Mouse (Mus musculus): ENCODE results near the gene Mgmt. TPM values are rescaled to one million over a fixed set of nuclear protein-coding genes. Genes with fewer than 3 reads are reported as not detected.

Gene Mgmt
- polyA plus RNA-seq, 1 experiment from 2014 or later = 6.5 TPM

GRCm38 (mm10) chr7:137000703-137001102 lies 106.3 kb downstream of the Mgmt start:
- Histone ChIP-seq H3K4me1 (ENCODE audit: control insufficient read depth, insufficient read depth, low read length) (peaks cover 14% of the 10 kb centered on the region; the same call in 1 of the 2 replicates), H3K27ac (replicated peaks; ENCODE audit: low read depth, low read length) (no peak overlapping the region), H3K4me2 (ENCODE audit: low read depth, low read length) (no peak overlapping the region), H3K9ac (ENCODE audit: low read depth, low read length) (no peak overlapping the region), H3K4me3 (ENCODE audit: low read depth, low read length) (no peak overlapping the region), H3K27me3 (replicated peaks; ENCODE audit: control insufficient read depth, insufficient read depth, low read length) (0 out of 2 replicates have a peak, but pooled peaks cover 4% of the 10 kb centered on the region), H3K36me3 (ENCODE audit: control insufficient read depth, insufficient read depth, low read length) (no peaks in the 10 kb centered on the region), H3K9me3 (ENCODE audit: control insufficient read depth, low read length) (no peaks in the 10 kb centered on the region)
- ATAC-seq (ENCODE audit: low read depth) (peak; percentile 68), DNase-seq (ENCODE audit: low spot score) (peak; percentile 55)
- WGBS = 65% methylated on average over 11 of the region's 11 CpGs

GRCm38 (mm10) chr7:137001215-137001614 lies 106.8 kb downstream of the Mgmt start:
- ATAC-seq (ENCODE audit: low read depth) = no peak
- Histone ChIP-seq H3K4me2 (ENCODE audit: low read depth, low read length) (no peak overlapping the region), H3K4me1 (ENCODE audit: control insufficient read depth, insufficient read depth, low read length) (peaks cover 14% of the 10 kb centered on the region; the same call in 1 of the 2 replicates), H3K9ac (ENCODE audit: low read depth, low read length) (no peak overlapping the region), H3K27me3 (replicated peaks; ENCODE audit: control insufficient read depth, insufficient read depth, low read length) (0 out of 2 replicates have a peak, but pooled peaks cover 4% of the 10 kb centered on the region), H3K27ac (replicated peaks; ENCODE audit: low read depth, low read length) (no peak overlapping the region), H3K4me3 (ENCODE audit: low read depth, low read length) (no peak overlapping the region), H3K9me3 (ENCODE audit: control insufficient read depth, low read length) (no peaks in the 10 kb centered on the region), H3K36me3 (ENCODE audit: control insufficient read depth, insufficient read depth, low read length) (no peaks in the 10 kb centered on the region)
- no peak for DNase-seq (ENCODE audit: low spot score)
- WGBS = 73% methylated on average over 15 of the region's 15 CpGs

- Histone ChIP-seq H3K9ac (ENCODE audit: low read depth, low read length) (no peak overlapping the region), H3K4me2 (ENCODE audit: low read depth, low read length) (no peak overlapping the region), H3K4me3 (ENCODE audit: low read depth, low read length) (no peak overlapping the region), H3K27me3 (replicated peaks; ENCODE audit: control insufficient read depth, insufficient read depth, low read length) (0 out of 2 replicates have a peak, but pooled peaks cover 4% of the 10 kb centered on the region), H3K36me3 (ENCODE audit: control insufficient read depth, insufficient read depth, low read length) (no peaks in the 10 kb centered on the region), H3K27ac (replicated peaks; ENCODE audit: low read depth, low read length) (no peak overlapping the region), H3K4me1 (ENCODE audit: control insufficient read depth, insufficient read depth, low read length) (peaks cover 14% of the 10 kb centered on the region; the same call in 1 of the 2 replicates), H3K9me3 (ENCODE audit: control insufficient read depth, low read length) (no peaks in the 10 kb centered on the region)
- 41% methylated on average over 5 of the region's 5 CpGs for WGBS
- DNase-seq (ENCODE audit: low spot score) (peak; percentile 42), ATAC-seq (ENCODE audit: low read depth) (no peak)
Measured at GRCm38 (mm10) chr7:137001783-137002182, 107.4 kb downstream of the Mgmt start.

GRCm38 (mm10) chr7:137002431-137002830 lies 108.0 kb downstream of the Mgmt start:
- H3K9ac ChIP-seq (ENCODE audit: low read depth, low read length) = no peak overlapping the region
- DNase-seq (ENCODE audit: low spot score) (no peak), ATAC-seq (ENCODE audit: low read depth) (no peak)
- no peak overlapping the region for H3K4me2 ChIP-seq (ENCODE audit: low read depth, low read length)
- H3K27me3 ChIP-seq (replicated peaks; ENCODE audit: control insufficient read depth, insufficient read depth, low read length) = 0 out of 2 replicates have a peak, but pooled peaks cover 4% of the 10 kb centered on the region
- H3K4me1 ChIP-seq (ENCODE audit: control insufficient read depth, insufficient read depth, low read length) = peaks cover 14% of the 10 kb centered on the region; the same call in 1 of the 2 replicates
- WGBS = 61% methylated on average over 3 of the region's 3 CpGs
- no peak overlapping the region for H3K27ac ChIP-seq (replicated peaks; ENCODE audit: low read depth, low read length)
- H3K36me3 ChIP-seq (ENCODE audit: control insufficient read depth, insufficient read depth, low read length) = no peaks in the 10 kb centered on the region
- H3K9me3 ChIP-seq (ENCODE audit: control insufficient read depth, low read length) = no peaks in the 10 kb centered on the region
- H3K4me3 ChIP-seq (ENCODE audit: low read depth, low read length) = no peak overlapping the region

- ATAC-seq (ENCODE audit: low read depth) = no peak; the same call in 1 of the 2 replicates
- no peaks in the 10 kb centered on the region for H3K36me3 ChIP-seq (ENCODE audit: control insufficient read depth, insufficient read depth, low read length)
- H3K4me2 ChIP-seq (ENCODE audit: low read depth, low read length) = no peak overlapping the region
Measured at GRCm38 (mm10) chr7:137005293-137005692, 110.9 kb downstream of the Mgmt start.

GRCm38 (mm10) chr7:137008321-137008720 lies 113.9 kb downstream of the Mgmt start:
- no peak overlapping the region for H3K4me3 ChIP-seq (ENCODE audit: low read depth, low read length)
- H3K9me3 ChIP-seq (ENCODE audit: control insufficient read depth, low read length) = no peaks in the 10 kb centered on the region
- ATAC-seq (ENCODE audit: low read depth) (no peak), DNase-seq (ENCODE audit: low spot score) (no peak)
- no peaks in the 10 kb centered on the region for H3K36me3 ChIP-seq (ENCODE audit: control insufficient read depth, insufficient read depth, low read length)
- H3K4me2 ChIP-seq (ENCODE audit: low read depth, low read length) = no peak overlapping the region
- WGBS = 60% methylated on average over 6 of the region's 6 CpGs
- peaks cover 21% of the 10 kb centered on the region for H3K4me1 ChIP-seq (ENCODE audit: control insufficient read depth, insufficient read depth, low read length)
- H3K27ac ChIP-seq (replicated peaks; ENCODE audit: low read depth, low read length) = no peak overlapping the region
- no peaks in the 10 kb centered on the region for H3K27me3 ChIP-seq (replicated peaks; ENCODE audit: control insufficient read depth, insufficient read depth, low read length)
- H3K9ac ChIP-seq (ENCODE audit: low read depth, low read length) = no peak overlapping the region

More at GRCm38 (mm10) chr7:137005293-137005692, 110.9 kb downstream of the Mgmt start:
- 48% methylated on average over 11 of the region's 11 CpGs for WGBS
- H3K9me3 ChIP-seq (ENCODE audit: control insufficient read depth, low read length) = no peaks in the 10 kb centered on the region
- no peak overlapping the region for H3K9ac ChIP-seq (ENCODE audit: low read depth, low read length)
- H3K4me1 ChIP-seq (ENCODE audit: control insufficient read depth, insufficient read depth, low read length) = peaks cover 15% of the 10 kb centered on the region
- H3K27ac ChIP-seq (replicated peaks; ENCODE audit: low read depth, low read length) = no peak overlapping the region
- H3K4me3 ChIP-seq (ENCODE audit: low read depth, low read length) = no peak overlapping the region
- 0 out of 2 replicates have a peak, but pooled peaks cover 4% of the 10 kb centered on the region for H3K27me3 ChIP-seq (replicated peaks; ENCODE audit: control insufficient read depth, insufficient read depth, low read length)
- DNase-seq (ENCODE audit: low spot score) = no peak

GRCm38 (mm10) chr7:137009732-137010275 lies 115.4 kb downstream of the Mgmt start:
- WGBS = 80% methylated on average over 19 of the region's 19 CpGs
- Histone ChIP-seq H3K4me3 (ENCODE audit: low read depth, low read length) (no peak overlapping the region), H3K9me3 (ENCODE audit: control insufficient read depth, low read length) (no peaks in the 10 kb centered on the region), H3K27me3 (replicated peaks; ENCODE audit: control insufficient read depth, insufficient read depth, low read length) (no peaks in the 10 kb centered on the region), H3K4me2 (ENCODE audit: low read depth, low read length) (no peak overlapping the region), H3K9ac (ENCODE audit: low read depth, low read length) (no peak overlapping the region), H3K4me1 (ENCODE audit: control insufficient read depth, insufficient read depth, low read length) (peaks cover 23% of the 10 kb centered on the region), H3K27ac (replicated peaks; ENCODE audit: low read depth, low read length) (no peak overlapping the region), H3K36me3 (ENCODE audit: control insufficient read depth, insufficient read depth, low read length) (no peaks in the 10 kb centered on the region)
- DNase-seq (ENCODE audit: low spot score) (peak; percentile 28), ATAC-seq (ENCODE audit: low read depth) (no peak; the same call in 1 of the 2 replicates)

- H3K9ac ChIP-seq (ENCODE audit: low read depth, low read length) = no peak overlapping the region
- no peak overlapping the region for H3K27ac ChIP-seq (replicated peaks; ENCODE audit: low read depth, low read length)
- ATAC-seq (ENCODE audit: low read depth) (no peak), DNase-seq (ENCODE audit: low spot score) (peak; percentile 34)
- peaks cover 23% of the 10 kb centered on the region for H3K4me1 ChIP-seq (ENCODE audit: control insufficient read depth, insufficient read depth, low read length)
- no peak overlapping the region for H3K4me3 ChIP-seq (ENCODE audit: low read depth, low read length)
- no peaks in the 10 kb centered on the region for H3K36me3 ChIP-seq (ENCODE audit: control insufficient read depth, insufficient read depth, low read length)
- H3K4me2 ChIP-seq (ENCODE audit: low read depth, low read length) = no peak overlapping the region
- H3K27me3 ChIP-seq (replicated peaks; ENCODE audit: control insufficient read depth, insufficient read depth, low read length) = no peaks in the 10 kb centered on the region
- 59% methylated on average over 2 of the region's 2 CpGs for WGBS
- 0 out of 2 replicates have a peak, but pooled peaks cover 2% of the 10 kb centered on the region for H3K9me3 ChIP-seq (ENCODE audit: control insufficient read depth, low read length)
Measured at GRCm38 (mm10) chr7:137010451-137010850, 116.0 kb downstream of the Mgmt start.

GRCm38 (mm10) chr7:137012687-137013086 lies 118.3 kb downstream of the Mgmt start:
- WGBS = 36% methylated on average over 8 of the region's 8 CpGs
- ATAC-seq (ENCODE audit: low read depth) (peak; percentile 60; the same call in 1 of the 2 replicates), DNase-seq (ENCODE audit: low spot score) (no peak)

More at GRCm38 (mm10) chr7:137012687-137013086, 118.3 kb downstream of the Mgmt start:
- Histone ChIP-seq H3K4me3 (ENCODE audit: low read depth, low read length) (no peak overlapping the region), H3K9me3 (ENCODE audit: control insufficient read depth, low read length) (0 out of 2 replicates have a peak, but pooled peaks cover 3% of the 10 kb centered on the region), H3K36me3 (ENCODE audit: control insufficient read depth, insufficient read depth, low read length) (no peaks in the 10 kb centered on the region), H3K27ac (replicated peaks; ENCODE audit: low read depth, low read length) (peak overlapping the region; percentile 8; the same call in 1 of the 2 replicates), H3K4me1 (ENCODE audit: control insufficient read depth, insufficient read depth, low read length) (peaks cover 23% of the 10 kb centered on the region), H3K4me2 (ENCODE audit: low read depth, low read length) (peak overlapping the region; percentile 23; the same call in 1 of the 2 replicates), H3K27me3 (replicated peaks; ENCODE audit: control insufficient read depth, insufficient read depth, low read length) (no peaks in the 10 kb centered on the region), H3K9ac (ENCODE audit: low read depth, low read length) (no peak overlapping the region)
